Mouse (Mus musculus) urinary bladder, postnatal 36 days (tissue): ENCODE measurements around the gene Slc36a4.

ENCODE experiments used
- DNase-seq, 2 experiments: peaks; one replicate each; pipeline ENCODE4 v3.0.0; 2022; ENCODE audit warnings: low spot score in 2 of 2, mixed read lengths in 1 of 2

The Slc36a4 gene

GRCm38 (mm10) chr9:15709599-15710381, at the start of gene Slc36a4:
TSS of gene Slc36a4 (plus strand) at chr9:15709738.
- DNase-seq = peak; percentile 64 to 70

GRCm38 (mm10) chr9:15664606-15665005, 44.9 kb upstream of the Slc36a4 start:
- DNase-seq = no peak

- no peak for DNase-seq
These were observed 40.1 kb upstream of the Slc36a4 start for GRCm38 (mm10) chr9:15669452-15669851.

- DNase-seq = peak; percentile 3 to 10
These were observed 39.5 kb upstream of the Slc36a4 start for GRCm38 (mm10) chr9:15670002-15670527.

- DNase-seq = no peak
These were observed 37.3 kb upstream of the Slc36a4 start for GRCm38 (mm10) chr9:15672251-15672650.

- peak; percentile 60 to 74 for DNase-seq
These were observed 27.6 kb upstream of the Slc36a4 start for GRCm38 (mm10) chr9:15681855-15682466.

- peak; percentile 52 to 57 for DNase-seq
These were observed 24.3 kb upstream of the Slc36a4 start for GRCm38 (mm10) chr9:15685215-15685614.

GRCm38 (mm10) chr9:15687358-15687757, 22.2 kb upstream of the Slc36a4 start:
- no peak for DNase-seq

GRCm38 (mm10) chr9:15693847-15694246, 15.7 kb upstream of the Slc36a4 start:
- no peak for DNase-seq

GRCm38 (mm10) chr9:15694989-15695388, 14.5 kb upstream of the Slc36a4 start:
- DNase-seq = no peak

GRCm38 (mm10) chr9:15705706-15706105, 3.8 kb upstream of the Slc36a4 start:
- no peak for DNase-seq

- DNase-seq = no peak
These were observed 449 bp upstream of the Slc36a4 start for GRCm38 (mm10) chr9:15708979-15709598.

- DNase-seq = no peak
These were observed 1.5 kb downstream of the Slc36a4 start for GRCm38 (mm10) chr9:15710821-15711565.

- no peak for DNase-seq
These were observed 2.1 kb downstream of the Slc36a4 start for GRCm38 (mm10) chr9:15711676-15712075.

- DNase-seq = no peak
These were observed 5.3 kb downstream of the Slc36a4 start for GRCm38 (mm10) chr9:15714792-15715191.

- DNase-seq = no peak
These were observed 5.9 kb downstream of the Slc36a4 start for GRCm38 (mm10) chr9:15715193-15715989.

GRCm38 (mm10) chr9:15717363-15717762, 7.8 kb downstream of the Slc36a4 start:
- DNase-seq = no peak

- DNase-seq = no peak
These were observed 8.8 kb downstream of the Slc36a4 start for GRCm38 (mm10) chr9:15718295-15718694.

- DNase-seq = no peak
These were observed 10.1 kb downstream of the Slc36a4 start for GRCm38 (mm10) chr9:15719594-15719993.

GRCm38 (mm10) chr9:15720556-15720955, 11.0 kb downstream of the Slc36a4 start:
- DNase-seq = no peak
